Mouse (Mus musculus) midbrain, postnatal 0 days (tissue): ENCODE measurements at regions not wholly inside any gene's neighbourhood (a gene's known extent, or its start where the extent isn't known, plus 50 kb on each side); places are given as distances from the start of the nearest gene placed in this dataset.

Experiments
- ATAC-seq: fragments of 200-750 bp; cut with Nextera tagmentation; 2 replicates; pipeline ENCODE4 v1.8.0; 2017; ENCODE audit warnings: moderate number of reproducible peaks, mild to moderate bottlenecking, moderate TSS enrichment, moderate library complexity; ENCODE audit not compliant: low FRiP score
- DNase-seq: peaks from one replicate; pipeline ENCODE4 v3.0.0-alpha.2; 2015; ENCODE audit warnings: low spot score
- H3K27ac ChIP-seq: fragments of 300-500 bp; sonication (generic); 2 replicates; pipeline ENCODE4 v1.5.1; 2014; ENCODE audit warnings: low read depth, mild to moderate bottlenecking, low read length, mixed read lengths
- H3K27me3 ChIP-seq: fragments of 300-500 bp; sonication (generic); 2 replicates; pipeline ENCODE4 v1.6.1; 2014; ENCODE audit warnings: low read length, control low read depth, mixed read lengths; ENCODE audit not compliant: insufficient read depth
- H3K36me3 ChIP-seq: fragments of 300-500 bp; sonication (generic); 2 replicates; pipeline ENCODE4 v1.6.1; 2014; ENCODE audit warnings: low read length, control low read depth, mixed read lengths; ENCODE audit not compliant: insufficient read depth
- H3K4me1 ChIP-seq: fragments of 300-500 bp; sonication (generic); 2 replicates; pipeline ENCODE4 v1.6.1; 2014; ENCODE audit warnings: mild to moderate bottlenecking, control low read depth, antibody characterized with exemption, low read length, mixed read lengths; ENCODE audit not compliant: insufficient read depth
- H3K4me2 ChIP-seq: fragments of 300-500 bp; sonication (generic); 2 replicates; pipeline ENCODE4 v1.6.1; 2014; ENCODE audit warnings: low read depth, mild to moderate bottlenecking, low read length, mixed read lengths; ENCODE audit not compliant: poor library complexity, severe bottlenecking
- H3K4me3 ChIP-seq: fragments of 300-500 bp; sonication (generic); 2 replicates; pipeline ENCODE4 v1.5.1; 2014; ENCODE audit warnings: low read depth, mild to moderate bottlenecking, low read length, moderate library complexity
- H3K9ac ChIP-seq: fragments of 300-500 bp; sonication (generic); replicated peaks from 2 replicates; pipeline ENCODE4 v1.6.1; 2014; ENCODE audit warnings: mild to moderate bottlenecking, low read length, moderate library complexity, mixed read lengths; ENCODE audit not compliant: poor library complexity, severe bottlenecking
- H3K9me3 ChIP-seq: fragments of 300-500 bp; sonication (generic); 2 replicates; pipeline ENCODE4 v1.6.1; 2016; ENCODE audit warnings: low read length, control low read depth
- CTCF ChIP-seq: IDR thresholded peaks from 2 replicates; pipeline ENCODE4 v1.5.1; 2016; ENCODE audit warnings: antibody characterized with exemption, mild to moderate bottlenecking
- WGBS: fragments of 180-500 bp; shearing (Covaris S2); extraction: QIAGEN DNeasy Blood & Tissue Kit; methylation state at CpG from one replicate; pipeline ENCODE4 v1.1.7; 2014; 5-methylcytosine and 5-hydroxymethylcytosine counted together

DNA sequence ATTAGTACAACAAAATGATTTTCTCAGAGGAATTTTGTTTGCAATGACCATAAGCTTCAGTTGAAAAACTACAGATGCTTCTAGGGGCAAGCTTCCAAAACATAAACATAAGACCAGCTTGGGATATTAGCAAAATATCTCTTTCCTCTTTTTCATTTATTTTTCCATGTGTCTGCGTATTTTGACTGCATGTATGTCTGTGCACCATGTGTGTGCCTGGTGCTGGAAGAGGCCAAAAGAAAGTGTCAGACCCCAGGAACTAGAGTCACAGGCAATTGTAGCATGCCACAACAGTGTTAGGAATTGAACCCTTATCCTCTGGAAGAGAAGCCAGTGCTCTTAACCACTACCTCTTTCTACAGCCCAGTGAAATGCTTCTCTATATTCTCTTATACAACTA is 133.0 kb upstream of the Tet2 start:
- no peak overlapping the region for H3K4me3 ChIP-seq
- H3K9ac ChIP-seq: no peak overlapping the region
- DNase-seq: no peak
- WGBS: 94% methylated on average over 1 of the region's 1 CpGs
- ATAC-seq: no peak
- H3K27ac ChIP-seq: no peak overlapping the region
- no peaks in the 10 kb centered on the region for H3K27me3 ChIP-seq
- no peak for TF ChIP-seq CTCF
- no peaks in the 10 kb centered on the region for H3K36me3 ChIP-seq
- H3K9me3 ChIP-seq: no peaks in the 10 kb centered on the region
- H3K4me1 ChIP-seq: no peaks in the 10 kb centered on the region
- no peak overlapping the region for H3K4me2 ChIP-seq

DNA sequence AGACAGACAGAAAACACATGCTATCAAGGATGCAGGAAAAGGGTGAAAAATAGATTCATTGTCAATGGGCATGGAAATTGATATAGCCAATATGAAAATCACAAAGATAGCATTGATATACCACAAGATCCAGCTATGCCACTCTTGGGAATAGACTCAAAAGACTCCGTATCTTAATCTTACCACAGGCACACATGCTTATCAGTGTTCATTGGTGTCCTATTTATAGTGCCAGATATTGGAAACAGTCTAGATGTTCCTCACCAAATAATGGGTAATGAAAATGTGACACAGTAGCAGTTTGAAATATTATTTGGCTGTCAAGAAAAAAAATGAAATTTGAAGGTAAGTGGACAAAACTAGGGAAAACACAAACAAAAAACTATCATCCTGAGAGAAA is 135.0 kb upstream of the Tet2 start:
- Histone ChIP-seq H3K9ac (no peak overlapping the region), H3K36me3 (no peaks in the 10 kb centered on the region), H3K27me3 (no peaks in the 10 kb centered on the region), H3K4me1 (no peaks in the 10 kb centered on the region), H3K27ac (no peak overlapping the region), H3K9me3 (no peaks in the 10 kb centered on the region), H3K4me3 (no peak overlapping the region), H3K4me2 (no peak overlapping the region)
- ATAC-seq (no peak), DNase-seq (no peak)
- 87% methylated on average over 1 of the region's 1 CpGs for WGBS
- no peak for TF ChIP-seq CTCF

DNA sequence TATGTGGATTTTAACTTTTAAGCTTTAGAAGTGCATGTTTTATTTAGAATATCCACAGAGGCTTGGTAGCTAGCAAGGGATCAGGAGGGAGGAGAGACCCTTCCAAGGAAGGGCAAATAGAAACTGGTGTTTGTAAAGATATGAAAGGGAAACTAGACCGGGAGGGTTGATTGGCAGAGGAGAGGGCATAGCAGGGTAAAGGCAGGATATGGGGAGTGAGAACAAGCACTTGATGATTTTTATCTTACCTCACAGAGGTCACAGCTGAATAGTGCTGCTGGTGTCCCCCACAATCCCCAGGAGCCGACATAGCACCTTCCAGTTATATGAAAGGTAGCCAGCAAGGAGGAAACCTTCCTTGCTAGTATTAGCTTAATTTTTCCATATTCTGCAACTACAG is 135.4 kb upstream of the Tet2 start:
- Histone ChIP-seq H3K4me1 (no peaks in the 10 kb centered on the region), H3K4me2 (no peak overlapping the region), H3K36me3 (no peaks in the 10 kb centered on the region), H3K9me3 (no peaks in the 10 kb centered on the region), H3K4me3 (no peak overlapping the region), H3K9ac (no peak overlapping the region), H3K27ac (no peak overlapping the region), H3K27me3 (no peaks in the 10 kb centered on the region)
- TF ChIP-seq CTCF: no peak
- ATAC-seq: no peak
- DNase-seq: no peak
- WGBS: 93% methylated on average over 2 of the region's 2 CpGs

DNA sequence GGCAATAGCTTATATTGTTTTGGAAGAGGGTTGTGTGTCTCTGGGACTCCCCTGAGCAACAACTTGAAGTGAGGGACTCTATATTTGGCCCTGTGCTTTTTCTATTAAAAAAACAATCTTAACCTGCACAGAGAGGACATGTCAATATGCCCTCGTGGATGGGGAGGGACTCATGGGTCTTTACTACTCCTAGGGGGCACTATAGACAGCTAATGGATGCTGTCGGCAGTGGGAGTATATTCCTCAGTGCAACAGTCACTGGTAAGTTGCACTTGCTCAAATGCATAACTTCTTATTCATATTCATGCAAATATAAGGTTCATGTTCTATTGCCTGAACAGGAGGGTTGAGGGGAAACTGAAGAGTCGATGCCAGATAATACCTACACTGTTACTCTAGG is 135.9 kb upstream of the Tet2 start:
- H3K27ac ChIP-seq: no peak overlapping the region
- H3K36me3 ChIP-seq: no peaks in the 10 kb centered on the region
- no peak for DNase-seq
- no peaks in the 10 kb centered on the region for H3K9me3 ChIP-seq
- no peak overlapping the region for H3K4me2 ChIP-seq
- no peak overlapping the region for H3K9ac ChIP-seq
- no peaks in the 10 kb centered on the region for H3K4me1 ChIP-seq
- WGBS: 74% methylated on average over 3 of the region's 3 CpGs
- no peak overlapping the region for H3K4me3 ChIP-seq
- TF ChIP-seq CTCF: no peak
- H3K27me3 ChIP-seq: no peaks in the 10 kb centered on the region
- no peak for ATAC-seq

DNA sequence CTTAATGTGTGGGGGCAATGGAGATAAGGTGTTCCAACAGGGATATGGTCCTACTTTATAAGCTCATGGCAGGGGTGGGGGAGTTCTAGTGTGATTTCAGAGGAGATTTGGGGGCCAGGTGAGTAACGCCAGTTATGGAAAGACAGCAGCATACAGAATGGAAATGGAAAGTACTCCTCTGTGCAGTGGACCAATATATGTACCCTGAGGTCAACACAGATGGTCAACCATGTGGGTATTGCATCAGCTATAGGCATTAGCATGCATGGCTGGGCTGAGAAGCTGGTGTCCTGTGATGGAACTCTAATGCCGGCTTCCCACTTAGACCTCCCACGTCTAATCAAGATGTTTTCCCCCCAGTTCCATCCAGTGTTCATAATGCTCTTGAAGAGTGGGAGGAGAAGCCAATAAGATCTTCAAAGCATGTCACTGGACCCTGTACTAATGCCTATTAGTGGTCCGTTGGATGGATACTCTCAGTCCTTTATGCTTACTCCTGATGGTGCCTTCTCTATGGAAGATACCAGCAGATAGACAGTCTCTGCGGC is 139.3 kb upstream of the Tet2 start:
- H3K4me1 ChIP-seq: no peaks in the 10 kb centered on the region
- no peak overlapping the region for H3K27ac ChIP-seq
- no peak for TF ChIP-seq CTCF
- H3K9ac ChIP-seq: no peak overlapping the region
- WGBS: 74% methylated on average over 5 of the region's 5 CpGs
- ATAC-seq (no peak), DNase-seq (peak; percentile 4)
- H3K4me2 ChIP-seq: no peak overlapping the region
- no peaks in the 10 kb centered on the region for H3K27me3 ChIP-seq
- no peaks in the 10 kb centered on the region for H3K9me3 ChIP-seq
- no peak overlapping the region for H3K4me3 ChIP-seq
- H3K36me3 ChIP-seq: no peaks in the 10 kb centered on the region

DNA sequence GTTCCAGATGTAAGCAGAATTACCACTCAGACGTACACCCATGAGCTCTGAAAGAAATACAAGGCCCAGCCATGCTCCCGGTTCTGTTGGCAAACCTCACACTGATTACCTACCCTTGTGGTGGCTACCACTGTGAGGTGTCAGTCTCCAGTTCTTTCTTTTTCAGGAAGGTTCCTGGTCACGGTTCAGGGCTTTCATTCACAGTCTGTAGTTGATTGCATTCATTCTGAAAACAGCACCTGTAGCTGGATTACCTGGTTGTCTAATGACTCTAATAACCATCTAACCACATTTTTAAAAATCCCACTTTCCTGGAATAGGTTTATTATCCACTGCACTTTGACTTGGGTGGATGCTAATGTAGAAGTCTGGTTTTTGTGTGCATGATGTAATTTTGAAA is 139.8 kb upstream of the Tet2 start:
- DNase-seq: no peak
- H3K36me3 ChIP-seq: no peaks in the 10 kb centered on the region
- H3K4me3 ChIP-seq: no peak overlapping the region
- no peak for ATAC-seq
- H3K4me1 ChIP-seq: no peaks in the 10 kb centered on the region
- no peaks in the 10 kb centered on the region for H3K9me3 ChIP-seq
- 80% methylated on average over 3 of the region's 3 CpGs for WGBS
- H3K27me3 ChIP-seq: no peaks in the 10 kb centered on the region
- H3K9ac ChIP-seq: no peak overlapping the region
- no peak overlapping the region for H3K27ac ChIP-seq
- no peak for TF ChIP-seq CTCF
- no peak overlapping the region for H3K4me2 ChIP-seq

DNA sequence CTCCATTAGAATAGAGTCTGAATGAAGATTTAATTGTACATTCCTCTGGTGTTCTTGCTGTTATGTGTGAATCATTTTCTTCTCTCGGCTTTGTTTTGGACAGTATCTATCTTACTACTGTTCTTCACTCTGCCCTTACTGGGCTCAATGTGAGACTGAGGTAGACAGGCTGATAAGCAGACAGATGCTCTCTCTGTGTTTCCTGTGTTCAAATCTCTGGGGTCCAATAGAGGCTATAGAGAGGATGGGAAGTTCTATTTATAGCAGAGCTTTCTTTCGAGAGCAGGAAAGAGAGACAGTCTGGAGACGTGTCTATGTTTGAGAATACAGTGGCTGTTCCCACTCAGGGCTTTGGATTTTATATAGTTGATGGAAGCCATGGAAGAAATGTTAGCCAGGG is 140.5 kb upstream of the Tet2 start:
- Histone ChIP-seq H3K4me3 (no peak overlapping the region), H3K9ac (no peak overlapping the region), H3K36me3 (no peaks in the 10 kb centered on the region), H3K4me2 (no peak overlapping the region), H3K27ac (no peak overlapping the region), H3K9me3 (no peaks in the 10 kb centered on the region), H3K27me3 (no peaks in the 10 kb centered on the region), H3K4me1 (no peaks in the 10 kb centered on the region)
- TF ChIP-seq CTCF: no peak
- DNase-seq: peak; percentile 44
- 60% methylated on average over 3 of the region's 3 CpGs for WGBS
- ATAC-seq: no peak
